Mouse (Mus musculus) spleen, adult 2 months (tissue): Measurements from ENCODE around the gene Fmr1nb.

ENCODE experiments used
- CTCF ChIP-seq: fragments of 200-500 bp; IDR thresholded peaks from 2 replicates; pipeline ENCODE4 v1.5.1; 2011; ENCODE audit warnings: mild to moderate bottlenecking, inconsistent platforms; ENCODE audit not compliant: insufficient read depth, insufficient read length, insufficient replicate concordance; ENCODE audit errors: extremely low read depth
- POLR2A ChIP-seq: fragments of 200-500 bp; IDR thresholded peaks from 2 replicates; pipeline ENCODE4 v1.6.1; 2011; ENCODE audit warnings: low read depth, low read length, inconsistent platforms

GRCm38 (mm10) chrX:68740088-68740487 is 21.6 kb upstream of the Fmr1nb start:
- TF ChIP-seq CTCF (no peak), POLR2A (no peak)
